Mouse (Mus musculus) liver, embryonic 11.5 days (tissue): ENCODE data around the gene Tjp3. TPM values are rescaled to one million over a fixed set of nuclear protein-coding genes. Genes with fewer than 3 reads are reported as not detected.

Experiments used
- ATAC-seq: fragments of 200-750 bp; cut with Nextera tagmentation; replicated peaks from 2 replicates; pipeline ENCODE4 v1.8.0; 2017; ENCODE audit warnings: moderate number of reproducible peaks, mild to moderate bottlenecking, moderate TSS enrichment, moderate library complexity; ENCODE audit not compliant: low FRiP score
- DNase-seq: peaks from one replicate; pipeline ENCODE4 v3.0.0-alpha.2; 2017; ENCODE audit warnings: low spot score
- H3K27ac ChIP-seq: fragments of 300-500 bp; sonication (generic); 2 replicates; pipeline ENCODE4 v1.5.1; 2014; ENCODE audit warnings: mild to moderate bottlenecking, low read depth, low read length, control low read depth
- H3K27me3 ChIP-seq: fragments of 300-500 bp; sonication (generic); replicated peaks from 2 replicates; pipeline ENCODE4 v1.6.1; 2014; ENCODE audit warnings: low read length, mixed read lengths; ENCODE audit not compliant: control insufficient read depth, insufficient read depth
- H3K36me3 ChIP-seq: fragments of 300-500 bp; sonication (generic); 2 replicates; pipeline ENCODE4 v1.6.1; 2014; ENCODE audit warnings: mild to moderate bottlenecking, low read length, moderate library complexity, mixed read lengths; ENCODE audit not compliant: control insufficient read depth, insufficient read depth
- H3K4me1 ChIP-seq: fragments of 300-500 bp; sonication (generic); replicated peaks from 2 replicates; pipeline ENCODE4 v1.6.1; 2014; ENCODE audit warnings: low read length, mixed read lengths; ENCODE audit not compliant: control insufficient read depth, insufficient read depth
- H3K4me2 ChIP-seq: fragments of 300-500 bp; sonication (generic); 2 replicates; pipeline ENCODE4 v1.6.1; 2014; ENCODE audit warnings: mild to moderate bottlenecking, control low read depth, moderate library complexity
- H3K4me3 ChIP-seq: fragments of 300-500 bp; sonication (generic); 2 replicates; pipeline ENCODE4 v1.5.1; 2014; ENCODE audit warnings: low read depth, low read length, control low read depth
- H3K9ac ChIP-seq: fragments of 300-500 bp; sonication (generic); 2 replicates; pipeline ENCODE4 v1.6.1; 2014; ENCODE audit warnings: low read depth, low read length, control low read depth
- H3K9me3 ChIP-seq: fragments of 300-500 bp; sonication (generic); 2 replicates; pipeline ENCODE4 v1.6.1; 2016; ENCODE audit warnings: low read length, inconsistent platforms, mixed read lengths; ENCODE audit not compliant: control insufficient read depth
- WGBS: fragments of 180-500 bp; shearing (Covaris S2); extraction: QIAGEN DNeasy Blood & Tissue Kit; methylation state at CpG from one replicate; pipeline ENCODE4 v1.1.7; 2014; 5-methylcytosine and 5-hydroxymethylcytosine counted together
- polyA plus RNA-seq: library from polyadenylated mRNA; unstranded; fragments of >200 nt; fragmentation: Nextera tagmentation; extraction: Ambion mirVana; gene quantifications from 2 replicates; pipeline ENCODE4 v1.2.1, GENCODE M21; 2014

The Tjp3 gene
- polyA plus RNA-seq, 1 experiment from 2014 or later: 1.8 TPM

DNA sequence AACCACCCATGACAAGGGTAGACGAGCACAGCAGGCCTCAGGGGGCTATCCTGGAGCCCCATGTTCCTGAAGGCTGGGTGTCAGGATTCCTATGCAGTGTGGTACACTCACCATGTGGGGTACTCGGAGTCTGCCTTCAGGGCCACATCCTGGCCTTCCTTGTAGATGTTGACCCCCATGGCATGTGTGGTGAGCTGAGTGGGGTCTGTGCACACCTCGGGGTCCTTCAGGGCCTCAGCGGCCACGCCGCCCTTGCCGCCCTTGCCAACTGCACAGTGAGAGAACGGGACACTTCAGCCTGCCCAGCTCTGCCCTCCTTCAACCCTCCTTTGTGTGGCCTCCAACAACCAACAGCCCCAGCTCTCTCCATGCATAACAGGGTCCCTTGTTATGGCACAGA is 25.8 kb downstream of the Tjp3 start:
- ATAC-seq (no peak), DNase-seq (no peak)
- peaks cover 9% of the 10 kb centered on the region for H3K4me1 ChIP-seq
- WGBS: 93% methylated on average over 8 of the region's 8 CpGs
- H3K9me3 ChIP-seq: no peaks in the 10 kb centered on the region
- H3K27ac ChIP-seq: no peak overlapping the region
- peak overlapping the region; percentile 82 for H3K4me2 ChIP-seq
- H3K9ac ChIP-seq: peak overlapping the region; percentile 80; the same call in 1 of the 2 replicates
- H3K27me3 ChIP-seq: peaks cover under 1% of the 10 kb centered on the region; the same call in 1 of the 2 replicates
- H3K4me3 ChIP-seq: peak overlapping the region; percentile 69
- H3K36me3 ChIP-seq: peaks cover 27% of the 10 kb centered on the region

DNA sequence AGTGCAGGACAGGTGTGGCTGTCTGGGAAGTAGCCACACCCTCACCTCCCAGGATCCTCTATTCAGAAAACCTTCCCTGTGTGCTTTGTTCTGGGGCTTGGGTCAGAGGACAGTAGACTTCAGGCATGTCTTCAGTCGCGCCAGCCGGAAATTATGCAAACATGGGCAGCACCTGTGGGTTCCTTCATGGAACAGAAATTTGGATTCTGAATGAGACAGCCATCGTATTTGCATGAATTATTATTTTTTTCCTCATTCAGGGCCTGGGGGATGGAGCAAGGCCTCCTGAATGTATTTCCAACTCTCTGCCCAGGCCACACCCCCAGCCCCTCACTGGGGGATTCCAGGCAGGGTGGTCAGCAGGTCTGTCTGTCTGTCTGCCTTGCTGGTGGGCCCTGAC is 30.4 kb downstream of the Tjp3 start:
- Histone ChIP-seq H3K4me3 (no peak overlapping the region), H3K4me1 (peaks cover 14% of the 10 kb centered on the region), H3K4me2 (no peak overlapping the region), H3K9me3 (no peaks in the 10 kb centered on the region), H3K27me3 (peaks cover 45% of the 10 kb centered on the region), H3K27ac (no peak overlapping the region), H3K9ac (no peak overlapping the region), H3K36me3 (peaks cover 23% of the 10 kb centered on the region)
- WGBS: 84% methylated on average over 4 of the region's 4 CpGs
- DNase-seq (no peak), ATAC-seq (no peak)

DNA sequence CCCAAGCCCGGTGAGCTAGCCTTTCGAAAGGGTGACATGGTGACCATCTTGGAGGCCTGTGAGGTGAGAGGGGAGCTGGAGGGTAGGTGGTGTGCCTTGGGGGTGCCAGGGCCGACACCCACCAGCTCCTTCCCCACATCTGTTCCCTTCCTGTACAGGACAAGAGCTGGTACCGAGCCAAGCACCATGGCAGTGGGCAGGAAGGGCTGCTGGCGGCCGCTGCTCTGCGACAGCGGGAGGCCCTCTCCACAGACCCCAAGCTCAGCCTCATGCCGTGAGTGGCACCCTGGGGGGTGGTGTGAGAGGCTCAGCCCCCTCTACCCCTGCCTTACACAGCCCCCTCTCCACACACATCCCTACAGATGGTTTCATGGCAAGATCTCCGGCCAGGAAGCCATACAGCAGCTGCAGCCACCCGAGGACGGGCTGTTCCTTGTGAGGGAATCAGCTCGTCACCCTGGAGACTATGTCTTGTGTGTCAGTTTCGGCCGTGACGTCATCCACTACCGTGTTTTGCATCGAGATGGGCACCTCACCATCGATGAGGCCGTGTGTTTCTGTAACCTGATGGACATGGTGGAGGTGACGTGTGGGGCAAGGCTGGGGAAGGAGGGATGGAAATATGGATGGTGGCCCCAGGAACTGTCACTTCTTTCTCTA is 32.0 kb downstream of the Tjp3 start:
- Histone ChIP-seq H3K4me2 (no peak overlapping the region), H3K4me3 (no peak overlapping the region), H3K9me3 (no peaks in the 10 kb centered on the region), H3K27ac (no peak overlapping the region), H3K4me1 (peaks cover 10% of the 10 kb centered on the region), H3K36me3 (peaks cover 14% of the 10 kb centered on the region), H3K9ac (no peak overlapping the region), H3K27me3 (peaks cover 54% of the 10 kb centered on the region)
- no peak for ATAC-seq
- 43% methylated on average over 21 of the region's 21 CpGs for WGBS
- DNase-seq: no peak

DNA sequence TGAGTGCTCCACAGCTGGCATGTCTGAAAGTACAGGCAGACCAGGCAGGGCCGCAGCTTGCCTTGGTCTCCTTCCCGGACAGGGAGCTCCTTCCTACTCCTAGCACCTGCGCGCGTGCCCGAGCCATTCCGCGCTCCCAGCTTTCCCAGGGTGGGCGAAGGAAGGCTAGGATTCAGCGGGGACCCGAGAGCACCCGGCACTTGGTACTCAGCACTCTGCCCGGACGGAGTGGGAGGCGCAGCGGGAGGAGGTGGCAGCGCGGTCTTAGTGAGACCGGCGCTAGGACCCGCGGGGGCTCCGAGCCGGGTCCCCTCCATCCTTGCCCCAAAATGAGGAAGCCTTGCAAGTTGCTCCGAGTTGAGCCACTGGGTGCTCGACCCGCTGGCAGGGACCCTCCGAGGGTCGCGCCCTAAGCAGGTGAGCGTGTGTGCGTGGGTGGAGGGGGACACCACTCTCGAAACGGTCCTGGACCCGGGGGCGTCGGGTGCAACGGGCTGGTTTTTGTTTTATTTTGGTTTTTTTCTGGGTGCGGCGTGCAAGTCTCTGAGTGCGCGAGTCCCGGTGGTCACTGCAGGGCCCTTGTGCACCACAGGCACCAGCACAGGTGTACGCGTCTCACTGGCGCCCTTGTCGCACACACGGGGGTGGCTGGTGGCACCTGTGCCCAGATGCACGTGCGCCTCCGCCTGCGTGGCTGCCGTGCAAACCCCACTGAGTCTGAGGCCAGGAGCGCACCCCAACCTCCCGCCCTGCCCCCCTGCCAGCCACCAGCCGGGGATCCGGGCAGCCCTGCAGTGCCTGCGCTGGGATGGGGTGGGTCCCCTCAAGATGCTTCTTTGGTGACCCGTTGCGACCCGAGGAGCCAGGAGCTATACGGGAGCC is 34.0 kb downstream of the Tjp3 start:
- ATAC-seq (no peak), DNase-seq (no peak)
- Histone ChIP-seq H3K36me3 (peaks cover 4% of the 10 kb centered on the region; the same call in 1 of the 2 replicates), H3K27ac (no peak overlapping the region), H3K9ac (0 out of 2 replicates have a peak overlapping the region, but pooled peaks have one; percentile 26), H3K9me3 (no peaks in the 10 kb centered on the region), H3K4me1 (peaks cover 10% of the 10 kb centered on the region), H3K4me2 (peak overlapping the region; percentile 63), H3K27me3 (peaks cover 74% of the 10 kb centered on the region), H3K4me3 (peak overlapping the region; percentile 43)
- 3% methylated on average over 62 of the region's 62 CpGs for WGBS

DNA sequence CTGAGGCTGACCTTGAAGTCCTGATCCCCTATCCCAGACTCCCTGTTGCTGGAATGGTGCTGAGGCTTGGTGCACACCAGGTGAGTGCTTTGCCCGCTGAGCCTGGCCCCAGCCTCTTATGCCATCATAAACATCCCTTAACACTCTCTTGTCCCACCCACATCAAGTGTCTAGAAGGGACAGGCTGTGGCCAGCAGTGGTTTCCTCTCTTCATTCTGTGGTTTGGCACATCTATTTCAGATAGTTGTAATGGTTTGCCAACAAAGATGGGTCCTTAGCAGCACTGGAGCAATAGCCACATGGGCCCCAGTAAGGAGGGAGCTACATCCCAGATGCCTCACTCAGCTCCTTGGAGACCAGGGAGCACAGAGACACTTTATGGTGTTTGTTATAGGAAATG is 36.5 kb downstream of the Tjp3 start:
- H3K9ac ChIP-seq: no peak overlapping the region
- ATAC-seq (no peak), DNase-seq (no peak)
- peaks cover 10% of the 10 kb centered on the region for H3K4me1 ChIP-seq
- no peak overlapping the region for H3K4me3 ChIP-seq
- H3K36me3 ChIP-seq: no peaks in the 10 kb centered on the region
- H3K27ac ChIP-seq: no peak overlapping the region
- no peak overlapping the region for H3K4me2 ChIP-seq
- peaks cover 87% of the 10 kb centered on the region for H3K27me3 ChIP-seq
- 34% methylated on average over 1 of the region's 1 CpGs for WGBS
- H3K9me3 ChIP-seq: no peaks in the 10 kb centered on the region

DNA sequence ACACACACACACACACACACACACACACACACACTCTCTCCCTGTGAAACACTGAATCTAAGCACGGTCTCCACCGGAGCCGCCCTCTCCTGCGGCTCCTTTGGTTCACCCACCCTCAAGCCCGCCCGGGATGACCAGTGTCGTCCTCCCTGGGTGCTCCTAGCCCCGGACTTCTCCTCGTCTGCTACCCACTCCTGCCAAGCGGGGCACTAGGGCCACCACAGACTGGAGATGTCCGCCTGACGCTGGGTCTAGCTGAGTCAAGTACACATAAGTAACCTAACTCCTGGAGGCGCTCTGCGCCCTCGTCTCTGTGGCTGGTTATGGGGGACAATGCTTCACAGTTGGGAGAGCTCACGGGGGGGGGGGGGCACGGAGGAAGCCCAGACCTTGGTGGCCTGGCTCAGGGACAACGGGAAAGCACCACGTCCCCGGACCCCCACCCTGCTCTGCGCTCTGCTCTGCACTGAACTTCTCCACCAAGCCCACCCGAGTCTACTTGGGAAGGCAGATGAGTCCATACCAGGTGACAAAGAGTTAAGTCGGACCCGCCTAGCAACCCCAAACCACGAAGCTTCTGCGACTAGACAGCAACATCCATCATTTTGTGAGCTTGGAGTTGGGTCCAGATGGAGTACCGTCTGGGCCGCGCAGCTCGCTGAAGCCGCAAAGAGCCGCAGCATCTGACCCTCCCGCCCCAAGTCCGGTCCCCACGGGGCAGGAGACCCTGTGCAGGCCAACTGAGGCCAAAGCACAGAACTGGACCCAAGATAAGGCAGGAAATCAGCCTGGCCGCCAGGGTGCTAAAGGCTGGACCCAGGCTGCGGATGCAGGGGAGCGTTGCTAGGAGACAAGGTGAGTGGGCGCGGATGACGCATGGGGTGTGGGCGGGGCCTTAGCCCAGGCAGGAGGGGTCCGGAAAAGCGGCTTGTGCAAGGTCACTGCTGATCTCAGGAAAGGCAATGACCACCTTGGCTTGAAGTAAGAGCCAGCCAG is 38.7 kb downstream of the Tjp3 start, which contains the start of gene Matk:
Gene Matk (plus strand): TSS at position 512 of the 996 bp plus-strand sequence.
- Histone ChIP-seq H3K9ac (no peak within 1 kb of the TSS), H3K27me3 (peaks cover 66% of the 10 kb centered on the region), H3K36me3 (no peaks in the 10 kb centered on the region), H3K4me1 (peaks cover 12% of the 10 kb centered on the region), H3K27ac (no peak within 1 kb of the TSS), H3K4me2 (no peak within 1 kb of the TSS), H3K9me3 (no peaks in the 10 kb centered on the region), H3K4me3 (no peak within 1 kb of the TSS)
- ATAC-seq (no peak), DNase-seq (no peak)
- WGBS: 17% methylated on average over 44 of the region's 44 CpGs

DNA sequence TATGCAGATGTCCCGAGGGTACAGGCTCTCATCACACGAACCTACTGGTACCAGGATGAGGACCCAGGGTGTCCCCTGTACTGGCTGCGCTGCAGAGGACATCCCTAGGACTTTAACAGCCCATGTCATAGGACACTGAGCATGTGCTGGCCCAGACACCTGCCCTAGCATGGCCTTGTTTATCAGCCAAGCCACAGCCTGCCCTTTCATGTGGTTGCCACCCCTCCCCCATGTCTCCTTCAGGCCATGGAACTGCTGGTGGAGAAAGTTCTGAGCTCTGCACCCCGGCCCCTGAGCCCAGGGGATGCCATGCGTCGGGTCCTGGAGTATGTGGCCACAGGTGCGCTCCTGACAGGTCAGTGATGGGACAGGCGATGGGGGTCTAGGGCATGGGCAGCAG is 41.9 kb downstream of the Tjp3 start:
- DNase-seq (no peak), ATAC-seq (no peak; the same call in 1 of the 2 replicates)
- 69% methylated on average over 8 of the region's 8 CpGs for WGBS

DNA sequence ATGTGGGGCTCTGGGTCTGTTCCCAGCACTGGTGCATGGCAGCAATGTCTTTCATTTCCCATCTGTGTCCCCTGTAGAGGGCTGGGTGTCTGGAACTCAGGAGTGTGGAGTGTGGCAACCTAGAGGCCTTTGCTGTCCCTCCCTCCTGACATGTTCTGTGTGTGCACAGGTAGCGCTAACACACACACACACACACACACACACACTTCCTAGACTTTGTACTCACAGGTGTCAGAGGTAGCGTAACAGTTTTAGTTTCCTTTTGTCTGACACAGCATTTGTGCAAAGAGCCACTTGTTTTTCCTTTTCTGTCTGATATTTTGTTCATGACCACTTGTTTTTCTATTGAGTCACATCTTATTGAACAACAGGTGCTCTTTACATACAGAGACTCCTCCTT is 43.6 kb downstream of the Tjp3 start:
- 98% methylated on average over 2 of the region's 2 CpGs for WGBS
- no peak for DNase-seq
- Histone ChIP-seq H3K4me1 (0 out of 2 replicates have a peak, but pooled peaks cover 6% of the 10 kb centered on the region), H3K4me3 (no peak overlapping the region), H3K9ac (no peak overlapping the region), H3K36me3 (no peaks in the 10 kb centered on the region), H3K27me3 (peaks cover 48% of the 10 kb centered on the region), H3K9me3 (no peaks in the 10 kb centered on the region), H3K4me2 (no peak overlapping the region), H3K27ac (no peak overlapping the region)
- no peak for ATAC-seq

More for the DNA sequence above, 41.9 kb downstream of the Tjp3 start:
- peaks cover 54% of the 10 kb centered on the region for H3K27me3 ChIP-seq
- H3K27ac ChIP-seq: no peak overlapping the region
- no peak overlapping the region for H3K9ac ChIP-seq
- no peaks in the 10 kb centered on the region for H3K36me3 ChIP-seq
- 0 out of 2 replicates have a peak, but pooled peaks cover 6% of the 10 kb centered on the region for H3K4me1 ChIP-seq
- H3K4me3 ChIP-seq: no peak overlapping the region
- no peak overlapping the region for H3K4me2 ChIP-seq
- no peaks in the 10 kb centered on the region for H3K9me3 ChIP-seq
